Mouse (Mus musculus): ENCODE measurements around the gene Ptpre.
"Not testable (repeated sequence)": the region's sequence is repeated elsewhere in the genome, so short reads cannot be mapped to it uniquely, and the experiment has no call there.

The Ptpre gene

DNA sequence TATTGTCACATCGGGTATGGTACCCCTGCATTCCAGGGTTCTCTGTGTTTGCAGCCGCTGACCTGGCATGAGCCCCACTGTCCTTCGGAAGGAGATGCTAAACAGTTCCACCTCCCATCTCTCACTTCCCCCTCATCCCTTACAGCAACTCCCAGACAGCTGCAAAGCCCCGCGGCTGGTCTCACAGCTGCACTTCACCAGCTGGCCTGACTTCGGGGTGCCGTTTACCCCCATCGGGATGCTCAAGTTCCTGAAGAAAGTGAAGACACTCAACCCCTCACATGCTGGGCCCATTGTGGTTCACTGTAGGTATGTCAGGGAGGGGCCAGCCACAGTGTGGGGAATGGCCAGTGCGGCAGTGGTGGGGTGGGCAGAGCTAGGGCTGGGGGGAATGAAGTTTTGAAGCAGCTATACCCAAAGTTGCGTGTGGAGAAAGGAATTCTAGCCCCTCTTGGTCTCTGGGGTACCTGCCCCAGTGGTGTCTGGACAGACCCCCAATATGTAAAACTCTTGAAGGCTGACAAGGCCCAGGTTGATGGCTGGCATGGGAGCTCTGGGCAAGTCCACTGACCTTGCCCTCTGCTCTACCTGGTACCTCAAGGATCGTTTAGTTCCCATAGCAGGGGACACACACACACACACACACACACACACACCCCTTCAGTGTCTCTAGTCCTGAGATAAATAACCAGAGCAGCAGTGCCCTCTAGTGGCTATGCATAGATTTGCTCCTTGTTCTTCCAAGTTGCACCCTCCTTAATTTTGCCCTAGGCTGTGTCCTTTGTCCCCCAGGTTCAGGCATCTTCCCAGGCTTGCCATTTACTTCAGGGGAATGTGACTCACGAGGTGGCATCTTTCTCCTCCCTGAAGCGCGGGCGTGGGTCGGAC, 131.8 kb downstream of the Ptpre start:
- ATAC-seq (ENCODE audit: insufficient number of reproducible peaks, low FRiP score, low TSS enrichment) = no peak

DNA sequence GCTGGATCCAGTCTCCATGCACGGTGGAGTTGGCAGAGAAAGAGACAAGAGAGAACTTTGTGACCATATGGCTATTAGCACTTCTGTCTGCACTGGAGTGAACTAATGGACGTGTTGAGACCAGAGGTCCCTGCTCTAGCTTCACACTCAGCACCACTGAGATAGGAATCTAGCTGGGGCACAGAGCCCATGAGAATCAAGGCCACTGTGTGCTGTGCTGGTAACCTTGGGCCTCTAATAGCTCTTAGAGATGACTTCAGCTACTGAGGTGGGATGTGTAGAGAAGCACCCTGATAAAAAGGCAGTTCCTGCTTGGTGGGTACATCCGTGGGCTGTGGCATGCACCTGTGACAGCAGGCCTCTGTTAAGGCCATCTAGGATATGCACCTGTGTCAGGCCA, 136.3 kb downstream of the Ptpre start:
- no peak for ATAC-seq (ENCODE audit: insufficient number of reproducible peaks, low FRiP score, low TSS enrichment)

DNA sequence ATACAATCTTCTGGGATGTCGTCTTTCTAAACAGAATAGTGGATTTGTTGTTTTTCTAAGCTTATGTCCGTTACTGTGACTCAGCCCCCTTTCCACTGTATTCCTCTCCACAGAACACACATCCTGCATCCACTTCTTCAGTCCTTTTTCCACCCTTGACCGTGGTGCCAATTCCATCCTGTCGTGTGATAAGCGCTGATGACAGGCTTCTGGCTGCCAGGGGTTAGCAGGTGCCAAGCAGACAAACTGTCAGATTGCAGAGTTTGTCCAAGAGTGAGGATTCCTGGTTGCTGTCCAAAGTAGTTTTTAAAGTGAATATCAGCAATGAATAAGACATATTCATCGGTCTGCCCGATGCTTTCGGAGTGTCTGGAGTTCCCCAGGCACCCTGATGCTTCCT, 139.4 kb downstream of the Ptpre start:
- no peak for ATAC-seq (ENCODE audit: insufficient number of reproducible peaks, low FRiP score, low TSS enrichment)

DNA sequence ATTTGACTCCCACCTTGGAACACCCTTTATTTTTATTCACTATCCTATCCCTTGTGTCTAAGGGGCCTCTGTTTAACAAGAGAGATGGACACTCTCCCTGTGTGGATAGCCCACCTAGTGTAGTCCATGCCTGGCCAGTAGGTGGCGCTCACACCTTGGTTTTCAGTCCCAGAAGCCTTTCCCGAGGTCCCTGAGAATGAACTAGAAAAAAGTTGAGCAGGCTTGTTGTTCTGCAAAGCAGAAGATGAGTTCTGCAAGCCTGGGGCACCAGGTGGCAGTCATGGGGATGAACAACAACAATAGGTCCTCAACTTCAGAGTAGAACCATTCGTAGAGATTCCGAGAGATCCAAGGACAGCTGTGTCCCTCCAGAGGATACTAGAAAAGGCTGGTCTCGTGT, 143.1 kb downstream of the Ptpre start:
- ATAC-seq (ENCODE audit: insufficient number of reproducible peaks, low FRiP score, low TSS enrichment) = no peak

DNA sequence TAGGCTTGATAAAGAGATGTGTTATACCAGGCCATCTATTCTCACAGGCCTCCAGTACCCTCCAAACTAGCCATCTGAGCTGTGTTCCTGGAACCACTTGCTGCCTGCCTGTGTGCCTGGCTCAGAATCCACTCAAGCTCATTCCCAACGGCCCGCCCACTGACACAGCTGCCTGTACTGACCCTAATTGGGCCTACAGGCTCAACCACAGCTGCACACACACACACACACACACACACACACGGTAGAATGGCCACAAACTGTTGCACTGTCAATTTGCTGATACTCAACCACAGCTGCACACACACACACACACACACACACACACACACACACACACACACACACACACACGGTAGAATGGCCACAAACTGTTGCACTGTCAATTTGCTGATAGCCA, 146.8 kb downstream of the Ptpre start:
- not testable (repeated sequence) for ATAC-seq (ENCODE audit: insufficient number of reproducible peaks, low FRiP score, low TSS enrichment)

DNA sequence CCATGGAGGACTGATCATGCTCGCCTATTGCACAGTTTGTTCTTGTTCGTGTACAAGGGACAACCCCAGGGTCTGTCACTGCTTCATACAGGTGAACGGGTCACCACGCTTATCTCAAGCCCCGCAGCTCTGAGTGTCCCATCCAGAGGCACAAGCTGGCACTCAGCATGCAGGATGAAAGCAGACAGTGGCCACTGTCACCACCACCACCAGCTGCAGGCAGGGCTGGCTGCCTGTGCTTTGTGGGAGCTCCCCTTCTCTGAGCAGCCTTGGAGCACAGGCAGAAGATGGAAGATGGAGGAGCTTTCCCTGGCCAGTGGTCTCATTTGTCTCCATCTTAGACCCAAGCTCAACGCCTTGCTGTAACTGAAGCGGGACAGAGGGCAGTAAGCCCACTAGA, 147.7 kb downstream of the Ptpre start:
- ATAC-seq (ENCODE audit: insufficient number of reproducible peaks, low FRiP score, low TSS enrichment) = no peak

DNA sequence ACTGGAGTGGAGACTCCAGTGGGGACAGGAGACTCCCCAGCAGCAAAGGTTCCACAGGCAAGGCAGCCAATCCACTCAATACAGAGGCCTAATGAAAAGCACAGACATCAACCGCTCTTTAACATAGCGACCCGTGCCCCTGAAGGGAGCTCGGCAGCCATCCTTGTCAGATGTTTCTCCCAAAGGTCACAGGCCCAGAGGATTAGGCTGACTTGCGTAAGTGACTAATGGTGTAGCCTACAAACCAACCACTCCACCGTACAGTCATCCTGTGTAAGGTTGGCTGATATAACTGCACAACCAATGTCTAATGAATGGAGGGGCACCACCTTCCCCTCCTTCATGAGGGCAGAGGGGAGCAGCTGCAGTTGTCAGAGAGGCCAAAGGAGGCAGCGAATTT, 152.1 kb downstream of the Ptpre start:
- no peak for ATAC-seq (ENCODE audit: insufficient number of reproducible peaks, low FRiP score, low TSS enrichment)

DNA sequence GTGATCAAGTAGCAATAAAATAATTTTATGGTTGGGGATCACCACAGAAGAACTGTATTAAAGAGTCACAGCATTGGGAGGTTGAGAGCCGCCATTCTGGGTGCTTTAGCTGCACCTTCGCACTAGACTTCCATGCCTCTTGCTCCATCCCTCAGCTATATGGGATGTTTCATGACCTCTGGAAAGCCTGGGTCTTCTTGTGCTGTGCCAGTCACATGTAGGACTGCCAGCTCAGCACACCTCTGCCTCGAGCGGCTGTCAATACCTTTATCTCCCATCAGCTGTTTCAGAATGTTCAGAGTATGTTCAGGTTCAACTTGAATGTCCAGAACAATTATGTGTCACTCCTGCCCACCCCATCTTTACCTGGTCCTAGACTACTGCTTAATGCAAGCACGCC, 154.7 kb downstream of the Ptpre start:
- ATAC-seq (ENCODE audit: insufficient number of reproducible peaks, low FRiP score, low TSS enrichment) = no peak

DNA sequence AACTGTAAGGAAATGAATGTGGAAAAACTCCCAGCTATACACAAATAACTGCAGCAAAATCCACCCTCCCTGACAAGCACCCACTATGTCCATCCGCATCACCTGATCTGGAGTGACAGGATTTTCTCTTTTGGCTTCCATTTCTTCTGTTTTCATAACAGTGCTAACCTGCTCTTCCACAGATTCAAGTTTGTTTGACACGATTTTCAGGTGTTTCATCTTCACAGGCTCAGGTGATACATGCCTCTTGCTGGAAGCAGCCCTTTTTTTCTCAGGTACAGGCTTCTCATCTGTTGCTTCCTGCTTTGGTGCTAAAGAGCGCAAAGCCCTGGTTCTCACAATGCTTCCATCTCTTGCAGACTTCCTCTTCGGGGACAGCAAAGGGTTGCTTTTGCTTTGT, 156.8 kb downstream of the Ptpre start:
- no peak for ATAC-seq (ENCODE audit: insufficient number of reproducible peaks, low FRiP score, low TSS enrichment)

DNA sequence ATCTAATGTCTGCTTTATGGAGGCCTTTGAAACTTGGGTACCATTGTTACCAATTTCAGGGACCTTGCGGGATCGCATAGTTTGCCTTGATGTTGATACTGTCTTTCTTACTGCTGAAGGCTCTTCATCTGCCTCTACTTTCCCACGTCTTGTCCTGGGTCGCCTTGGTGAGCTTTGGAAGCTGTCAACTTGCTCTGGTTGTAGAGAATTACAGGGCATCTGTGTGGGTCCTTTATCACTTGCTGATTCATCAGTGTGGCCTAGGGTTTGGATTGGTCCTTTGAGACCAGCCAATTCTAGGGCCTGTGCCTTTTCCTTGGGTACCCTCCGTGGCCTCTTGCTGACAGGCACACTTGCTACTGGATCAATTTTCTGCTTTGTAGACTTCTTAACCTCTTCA, 157.5 kb downstream of the Ptpre start:
- no peak for ATAC-seq (ENCODE audit: insufficient number of reproducible peaks, low FRiP score, low TSS enrichment)

DNA sequence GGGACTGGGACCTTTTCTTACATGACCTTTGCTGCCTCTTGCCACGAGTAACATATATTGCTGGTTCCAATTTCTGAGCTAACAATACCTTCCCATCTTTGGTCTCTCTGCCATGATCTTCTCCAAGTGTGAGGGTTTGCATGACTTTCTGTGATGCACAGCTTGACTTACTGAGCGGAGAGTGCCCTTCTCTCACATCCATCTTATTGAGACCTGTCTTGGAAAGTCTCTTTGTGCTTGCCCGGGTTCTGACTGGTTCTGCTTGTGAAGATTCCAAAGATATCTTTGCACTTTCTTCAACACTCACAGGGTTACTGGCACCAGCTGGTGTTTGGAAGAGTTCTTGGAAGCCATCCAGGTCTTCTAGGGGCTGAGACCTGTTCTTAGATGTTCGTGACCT, 158.8 kb downstream of the Ptpre start:
- no peak for ATAC-seq (ENCODE audit: insufficient number of reproducible peaks, low FRiP score, low TSS enrichment)

DNA sequence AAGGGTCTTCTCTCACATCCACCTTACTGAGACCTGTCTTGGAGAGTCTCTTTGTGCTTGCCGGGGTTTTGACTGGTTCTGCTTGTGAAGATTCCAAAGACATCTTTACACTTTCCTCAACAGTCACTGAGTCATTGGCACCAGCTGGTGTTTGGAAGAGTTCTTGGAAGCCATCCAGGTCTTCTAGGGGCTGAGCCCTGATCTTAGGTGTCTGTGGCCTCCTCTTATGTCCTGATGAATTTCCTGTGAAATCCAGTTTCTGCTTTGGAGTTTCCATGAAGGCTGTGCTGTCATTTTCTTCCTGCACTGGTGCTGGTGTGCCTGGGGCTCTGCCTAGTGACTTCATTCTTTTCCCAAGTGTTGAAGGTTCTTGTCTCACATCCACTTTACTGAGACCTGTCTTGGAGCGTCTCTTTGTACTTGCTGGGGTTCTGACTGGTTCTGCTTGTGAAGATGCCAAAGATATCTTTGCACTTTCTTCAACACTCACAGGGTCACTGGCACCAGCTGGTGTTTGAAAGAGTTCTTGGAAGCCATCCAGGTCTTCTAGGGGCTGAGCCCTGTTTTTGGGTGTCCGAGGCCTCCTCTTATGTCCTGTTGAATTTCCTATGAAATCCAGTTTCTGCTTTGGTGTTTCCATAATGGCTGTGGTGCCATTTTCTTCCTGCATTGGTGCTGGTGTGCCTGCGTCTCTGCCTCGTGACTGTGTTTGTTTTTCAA, 159.9 kb downstream of the Ptpre start:
- not testable (repeated sequence) for ATAC-seq (ENCODE audit: insufficient number of reproducible peaks, low FRiP score, low TSS enrichment)

DNA sequence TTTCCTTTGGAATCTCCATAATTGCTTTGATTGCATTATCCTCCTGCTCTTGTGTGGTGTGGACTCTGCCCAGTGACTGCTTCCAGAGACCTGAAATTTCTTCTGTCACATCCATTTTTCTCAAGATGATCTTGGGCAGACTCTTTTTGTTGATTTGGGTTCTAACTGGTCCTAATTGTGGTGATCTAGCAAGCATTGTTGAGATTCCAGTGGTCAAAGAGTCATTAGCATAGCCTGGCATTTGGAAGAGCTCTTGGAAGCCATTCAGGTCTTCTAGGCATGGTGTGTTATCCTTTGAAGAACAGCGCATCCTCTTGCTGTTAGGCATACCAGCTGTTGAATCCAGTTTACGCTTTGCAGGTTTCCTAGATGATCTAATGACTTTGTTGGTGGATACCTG, 161.1 kb downstream of the Ptpre start:
- no peak for ATAC-seq (ENCODE audit: insufficient number of reproducible peaks, low FRiP score, low TSS enrichment)

DNA sequence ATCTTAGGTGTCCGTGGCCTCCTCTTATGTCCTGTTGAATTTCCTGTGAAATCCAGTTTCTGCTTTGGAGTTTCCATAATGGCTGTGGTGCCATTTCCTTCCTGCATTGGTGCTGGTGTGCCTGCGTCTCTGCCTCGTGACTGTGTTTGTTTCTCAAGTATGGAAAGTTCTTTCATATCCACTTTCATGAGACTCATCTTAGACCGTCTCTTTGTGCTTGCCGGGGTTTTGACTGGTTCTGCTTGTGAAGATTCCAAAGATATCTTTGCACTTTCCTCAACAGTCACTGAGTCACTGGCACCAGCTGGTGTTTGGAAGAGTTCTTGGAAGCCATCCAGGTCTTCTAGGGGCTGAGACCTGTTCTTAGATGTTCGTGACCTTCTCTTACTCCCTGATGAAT, 162.1 kb downstream of the Ptpre start:
- not testable (repeated sequence) for ATAC-seq (ENCODE audit: insufficient number of reproducible peaks, low FRiP score, low TSS enrichment)

DNA sequence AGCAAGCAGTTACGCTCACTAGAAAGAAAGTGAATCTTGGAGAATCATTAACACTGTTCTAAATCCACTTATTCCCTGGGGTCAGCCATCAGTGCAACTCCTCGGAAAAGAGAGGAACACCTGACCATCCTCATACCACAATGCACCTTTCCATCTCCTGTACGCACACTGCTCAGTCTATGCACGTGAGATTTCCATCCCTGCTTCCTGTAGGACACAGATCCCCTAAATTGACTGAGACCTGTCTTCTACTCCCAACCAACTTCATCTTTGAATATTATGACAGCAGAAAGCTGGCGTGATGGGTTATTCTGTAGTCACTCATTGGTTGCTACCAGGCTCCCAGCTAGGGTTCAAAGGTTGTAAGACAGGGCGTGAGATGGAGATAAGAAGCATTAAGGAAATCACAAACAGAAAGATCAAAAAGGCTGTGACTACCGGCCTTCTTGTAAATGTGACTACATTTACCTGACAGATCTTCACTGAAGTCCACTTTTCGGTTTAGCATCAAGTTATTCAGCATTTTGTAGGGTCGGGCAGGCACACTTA, 166.4 kb downstream of the Ptpre start:
- no peak for ATAC-seq (ENCODE audit: insufficient number of reproducible peaks, low FRiP score, low TSS enrichment)

DNA sequence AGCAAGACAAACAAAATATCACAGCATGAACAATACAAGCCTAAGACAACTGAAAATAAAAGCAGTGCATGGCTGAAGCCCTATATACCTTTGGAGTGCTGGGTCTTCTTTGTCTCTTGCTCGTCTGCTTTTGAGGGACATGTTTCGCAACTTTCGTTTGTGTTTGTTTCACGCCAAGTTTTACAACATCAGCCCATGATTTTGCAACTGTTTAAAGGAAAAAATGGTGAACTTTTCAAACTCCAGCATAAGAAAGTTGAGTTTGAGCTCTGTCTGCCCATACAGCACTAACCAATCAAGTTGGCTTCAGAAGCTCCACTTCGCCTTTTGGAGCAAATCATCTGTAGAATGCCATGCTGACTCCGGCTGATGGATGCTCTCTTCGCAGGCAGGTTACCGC, 167.0 kb downstream of the Ptpre start:
- ATAC-seq (ENCODE audit: insufficient number of reproducible peaks, low FRiP score, low TSS enrichment) = no peak

DNA sequence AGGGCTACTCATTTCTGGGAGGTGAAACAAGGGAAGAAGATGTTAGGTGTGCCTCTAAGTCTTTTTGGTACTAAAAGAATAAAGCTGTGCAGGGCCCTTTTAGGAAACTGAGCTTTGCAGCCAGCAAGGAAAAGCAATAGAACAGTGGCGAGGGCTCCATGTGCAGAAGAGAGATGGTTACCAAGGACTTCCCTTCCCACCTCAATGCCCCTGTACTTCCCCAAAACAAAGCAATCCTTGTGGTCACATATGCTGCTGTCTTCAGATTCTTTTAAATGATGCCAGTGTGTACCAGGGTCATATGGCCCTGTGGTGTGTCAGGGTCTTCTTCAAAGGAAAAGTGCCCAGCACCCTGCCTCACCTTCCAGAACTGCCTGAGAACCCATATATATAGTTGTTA, 167.8 kb downstream of the Ptpre start:
- ATAC-seq (ENCODE audit: insufficient number of reproducible peaks, low FRiP score, low TSS enrichment) = no peak

DNA sequence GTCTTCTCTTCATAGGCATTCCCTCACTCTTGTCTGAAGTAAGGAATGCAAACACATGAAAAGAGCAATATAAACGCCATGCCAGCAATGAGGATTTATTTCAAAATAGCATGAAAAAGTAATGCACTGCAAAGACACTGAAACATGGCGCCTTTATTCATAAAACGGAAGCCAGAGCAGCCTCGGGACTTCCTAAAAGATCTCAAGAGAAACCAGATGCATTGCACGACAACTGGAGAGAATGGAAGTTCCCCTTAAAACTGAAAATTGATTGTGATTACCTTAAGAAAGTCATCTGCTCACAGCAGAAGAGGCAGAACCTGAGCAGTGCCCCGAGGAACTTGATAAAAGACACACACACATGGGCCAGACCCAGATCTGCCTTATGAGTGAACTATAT, 168.5 kb downstream of the Ptpre start:
- ATAC-seq (ENCODE audit: insufficient number of reproducible peaks, low FRiP score, low TSS enrichment) = no peak

DNA sequence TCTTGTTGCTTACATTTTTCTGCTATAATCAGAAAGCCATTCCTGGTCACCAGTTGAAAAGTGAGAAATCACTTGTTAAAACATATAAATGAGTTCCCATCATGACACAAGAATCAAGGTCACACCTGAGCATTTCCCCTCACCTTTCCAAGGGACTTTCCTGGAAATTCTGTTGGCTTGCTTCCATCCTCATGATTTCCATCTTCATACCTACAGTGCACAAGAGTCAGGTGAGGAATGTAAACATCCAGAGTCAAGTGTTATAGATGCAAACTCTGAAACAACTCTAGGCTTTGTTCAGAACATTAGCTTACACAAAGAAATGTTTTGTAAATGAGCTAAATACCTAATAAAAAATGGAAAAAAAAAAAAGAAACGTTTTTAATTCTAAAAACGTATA, 173.4 kb downstream of the Ptpre start:
- no peak for ATAC-seq (ENCODE audit: insufficient number of reproducible peaks, low FRiP score, low TSS enrichment)

DNA sequence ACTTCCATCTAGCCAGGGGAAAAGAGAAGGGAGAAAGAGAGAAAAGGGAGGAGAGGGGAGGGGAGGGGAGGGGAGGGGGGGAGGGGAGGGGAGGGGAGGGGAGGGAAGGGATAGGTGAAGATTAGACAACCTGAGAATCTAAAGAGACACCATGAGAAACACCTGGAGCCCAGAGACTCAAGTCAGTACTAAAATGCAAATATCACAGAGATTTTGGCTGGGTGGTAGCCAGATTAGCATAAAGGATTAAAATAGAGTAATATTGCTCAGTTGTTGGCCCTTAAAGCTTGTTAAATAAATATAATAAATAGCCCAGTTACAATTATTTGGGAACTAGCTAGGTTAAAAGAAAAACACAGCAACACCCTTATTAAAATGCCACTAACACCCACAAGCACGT, 175.3 kb downstream of the Ptpre start:
- no peak for ATAC-seq (ENCODE audit: insufficient number of reproducible peaks, low FRiP score, low TSS enrichment)

DNA sequence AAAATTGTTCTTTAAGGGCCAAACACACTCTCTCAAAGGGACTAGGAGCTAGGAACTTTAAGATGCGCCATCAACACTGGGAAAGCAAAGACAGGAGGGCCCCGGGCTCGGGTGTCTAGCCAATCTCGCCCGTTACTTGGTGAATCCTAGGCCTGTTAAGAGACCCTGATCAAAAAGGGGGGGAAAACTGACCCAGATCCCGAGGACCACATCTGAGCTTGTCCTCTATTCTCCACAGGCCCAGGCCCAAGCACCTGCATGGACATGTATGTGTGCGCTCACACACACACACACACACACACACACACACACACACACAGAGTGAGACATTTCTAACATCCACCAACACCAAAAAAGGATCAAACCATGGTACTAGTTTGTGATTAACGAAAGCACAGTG, 176.0 kb downstream of the Ptpre start:
- ATAC-seq (ENCODE audit: insufficient number of reproducible peaks, low FRiP score, low TSS enrichment) = no peak

DNA sequence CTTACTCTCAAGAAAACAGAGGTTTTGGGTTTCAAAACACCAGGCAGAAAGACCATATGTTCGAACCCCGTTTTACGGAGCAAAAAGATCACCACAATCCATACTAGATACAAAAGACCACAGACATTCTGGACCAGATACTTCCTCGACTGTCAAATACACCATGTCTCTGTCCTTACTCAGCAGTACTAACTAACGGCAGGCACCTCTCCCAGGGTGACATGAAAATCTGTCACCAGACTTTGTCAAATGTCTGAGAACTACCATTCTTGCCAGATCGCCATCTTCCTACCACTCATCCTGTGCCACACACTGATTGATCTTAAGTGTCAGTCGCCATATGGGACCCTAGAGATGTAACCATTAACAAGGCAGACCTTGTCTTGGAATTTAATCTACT, 177.9 kb downstream of the Ptpre start:
- ATAC-seq (ENCODE audit: insufficient number of reproducible peaks, low FRiP score, low TSS enrichment) = no peak

Measured in cerebellum, adult (tissue).